Mouse (Mus musculus): Measurements from ENCODE around the gene Bpi.

Bpi gene

GRCm38 (mm10) chr2:158258005-158258418 is at the start of gene Bpi:
Bpi (plus strand) TSS chr2:158258094.
- no peak for DNase-seq (ENCODE audit: low spot score)

- DNase-seq (ENCODE audit: low spot score) = no peak
Measured at GRCm38 (mm10) chr2:158209776-158210175, 48.1 kb upstream of the Bpi start.

GRCm38 (mm10) chr2:158210503-158210902 is 47.4 kb upstream of the Bpi start:
- DNase-seq (ENCODE audit: low spot score) = peak; percentile 58

- DNase-seq (ENCODE audit: low spot score) = no peak
Measured at GRCm38 (mm10) chr2:158210958-158211357, 46.9 kb upstream of the Bpi start.

- DNase-seq (ENCODE audit: low spot score) = no peak
Measured at GRCm38 (mm10) chr2:158211764-158212471, 46.0 kb upstream of the Bpi start.

- peak; percentile 24 for DNase-seq (ENCODE audit: low spot score)
Measured at GRCm38 (mm10) chr2:158215283-158216117, 42.4 kb upstream of the Bpi start.

- no peak for DNase-seq (ENCODE audit: low spot score)
Measured at GRCm38 (mm10) chr2:158216510-158216909, 41.4 kb upstream of the Bpi start.

GRCm38 (mm10) chr2:158219562-158219961 is 38.3 kb upstream of the Bpi start:
- DNase-seq (ENCODE audit: low spot score) = no peak

GRCm38 (mm10) chr2:158221446-158222084 is 36.3 kb upstream of the Bpi start:
- DNase-seq (ENCODE audit: low spot score) = no peak

GRCm38 (mm10) chr2:158222664-158223063 is 35.2 kb upstream of the Bpi start:
- peak; percentile 24 for DNase-seq (ENCODE audit: low spot score)

- no peak for DNase-seq (ENCODE audit: low spot score)
Measured at GRCm38 (mm10) chr2:158223497-158223896, 34.4 kb upstream of the Bpi start.

GRCm38 (mm10) chr2:158225301-158225700 is 32.6 kb upstream of the Bpi start:
- peak; percentile 44 for DNase-seq (ENCODE audit: low spot score)

GRCm38 (mm10) chr2:158228670-158229502 is 29.0 kb upstream of the Bpi start, which contains the start of gene D630003M21Rik:
D630003M21Rik (minus strand) TSS chr2:158229222.
- no peak for DNase-seq (ENCODE audit: low spot score)

- no peak for DNase-seq (ENCODE audit: low spot score)
Measured at GRCm38 (mm10) chr2:158229503-158229892, 28.4 kb upstream of the Bpi start.

- DNase-seq (ENCODE audit: low spot score) = no peak
Measured at GRCm38 (mm10) chr2:158230617-158231016, 27.3 kb upstream of the Bpi start.

- DNase-seq (ENCODE audit: low spot score) = no peak
Measured at GRCm38 (mm10) chr2:158231071-158231470, 26.8 kb upstream of the Bpi start.

GRCm38 (mm10) chr2:158232414-158232813 is 25.5 kb upstream of the Bpi start:
- DNase-seq (ENCODE audit: low spot score) = no peak

GRCm38 (mm10) chr2:158233106-158233505 is 24.8 kb upstream of the Bpi start:
- DNase-seq (ENCODE audit: low spot score) = no peak

GRCm38 (mm10) chr2:158236698-158237097 is 21.2 kb upstream of the Bpi start:
- DNase-seq (ENCODE audit: low spot score) = no peak

- DNase-seq (ENCODE audit: low spot score) = no peak
Measured at GRCm38 (mm10) chr2:158238101-158238500, 19.8 kb upstream of the Bpi start.

- DNase-seq (ENCODE audit: low spot score) = no peak
Measured at GRCm38 (mm10) chr2:158241126-158241738, 16.7 kb upstream of the Bpi start.
